ENCODE assay signal across 20 mouse cellular contexts in the genomic region with DNA sequence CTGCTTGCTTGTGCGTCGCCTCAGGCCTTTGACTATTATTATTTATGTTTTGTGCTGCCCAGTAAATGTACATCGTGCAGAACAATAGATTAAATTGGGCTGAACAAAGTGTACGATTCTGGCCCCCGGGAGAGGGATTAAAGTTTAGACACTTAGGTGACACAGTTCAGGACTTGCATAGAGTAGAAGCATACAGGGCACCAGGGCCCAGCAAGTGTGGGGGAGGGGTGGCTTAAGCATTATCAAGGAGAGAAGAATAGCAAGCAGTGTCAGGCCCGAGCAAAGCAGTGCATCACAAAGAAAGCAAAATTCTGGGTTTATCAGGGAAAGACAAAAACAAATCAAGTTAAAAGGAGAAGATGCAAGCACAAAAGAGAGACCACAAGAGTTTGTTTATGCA.
A peak's percentile ranks its signal among the peaks of the same experiment; 100 is the strongest.
DNase-seq lines count a peak whose midpoint lies in the region; ATAC-seq lines count a peak whose summit lies in the region.
"Had no signal": no experiment of that assay in that cellular context is flagged by ENCODE, and none has a peak within 500 bp of the region (broad histone marks: within the 10 kb centered on the region; RNA-seq: fewer than 3 reads in every experiment).

No protein-coding gene starts in this region.

- no peak overlapping the region for H3K9ac ChIP-seq in midbrain, embryonic 16.5 days (ENCODE audit: low read depth, low read length)
- H3K9ac ChIP-seq: forebrain, embryonic 13.5 days; hindbrain, embryonic 15.5 days; intestine, embryonic 15.5 days; stomach, embryonic 15.5 days had no signal

- no peaks in the 10 kb centered on the region for H3K27me3 ChIP-seq in midbrain, embryonic 10.5 days (ENCODE audit: low read depth, poor library complexity, severe bottlenecking)
- no peaks in the 10 kb centered on the region for H3K27me3 ChIP-seq in midbrain, embryonic 16.5 days (ENCODE audit: control insufficient read depth, insufficient read depth, low read depth, low read length)
- H3K27me3 ChIP-seq: forebrain, embryonic 13.5 days; hindbrain, embryonic 15.5 days; intestine, embryonic 15.5 days; megakaryocyte, embryonic 14.5 days; stomach, embryonic 15.5 days had no signal

- 38% methylated on average over 6 of the region's 6 CpGs for WGBS in midbrain, embryonic 10.5 days
- WGBS in midbrain, embryonic 16.5 days: 19% methylated on average over 6 of the region's 6 CpGs

- H3K36me3 ChIP-seq in midbrain, embryonic 10.5 days: no peaks in the 10 kb centered on the region
- no peaks in the 10 kb centered on the region for H3K36me3 ChIP-seq in midbrain, embryonic 16.5 days (ENCODE audit: control insufficient read depth, insufficient read depth, low read length)
- H3K36me3 ChIP-seq: heart, embryonic 10.5 days; hindbrain, embryonic 15.5 days; intestine, embryonic 15.5 days; stomach, embryonic 15.5 days had no signal

- H3K4me1 ChIP-seq in midbrain, embryonic 10.5 days: peaks cover 13% of the 10 kb centered on the region
- H3K4me1 ChIP-seq in midbrain, embryonic 16.5 days (ENCODE audit: control insufficient read depth, insufficient read depth, low read length): 0 out of 2 replicates have a peak, but pooled peaks cover 4% of the 10 kb centered on the region
- H3K4me1 ChIP-seq: hindbrain, embryonic 15.5 days; intestine, embryonic 15.5 days; megakaryocyte, embryonic 14.5 days; stomach, embryonic 15.5 days had no signal

- ATAC-seq in midbrain, embryonic 16.5 days: no peak
- ATAC-seq: forebrain, embryonic 13.5 days; intestine, embryonic 15.5 days had no signal

- peak; percentile 17 for DNase-seq in cerebellum, postnatal 10 days
- DNase-seq in cerebellum, adult 8-10 months: no peak
- peak; percentile 24 for DNase-seq in midbrain, embryonic 10.5 days (ENCODE audit: low spot score)
- DNase-seq in ZHBTc4 (ENCODE audit: low read depth, low spot score): peak; percentile 23
- peak; percentile 12 for DNase-seq in mesoderm, embryonic 11.5 days (ENCODE audit: low read depth, low spot score)
- DNase-seq in B cell, adult 2 months: no peak
- DNase-seq in frontal cortex, adult 2 months (ENCODE audit: extremely low spot score in 1 of 2, low spot score in 1 of 2): no peak
- DNase-seq: cerebellum, adult 9-10 months; gastrocnemius, postnatal 36 days; heart, postnatal 10 days; kidney, postnatal 4 days; right cerebral cortex, postnatal 25 days had no signal

- no peak overlapping the region for H3K4me3 ChIP-seq in midbrain, embryonic 10.5 days
- H3K4me3 ChIP-seq in midbrain, embryonic 16.5 days (ENCODE audit: low read depth, low read length): no peak overlapping the region
- H3K4me3 ChIP-seq: forebrain, embryonic 13.5 days; heart, embryonic 10.5 days; hindbrain, embryonic 15.5 days; intestine, embryonic 15.5 days; megakaryocyte, embryonic 14.5 days; stomach, embryonic 15.5 days had no signal

- no peak overlapping the region for H3K27ac ChIP-seq in midbrain, embryonic 10.5 days (replicated peaks)
- H3K27ac ChIP-seq in midbrain, embryonic 16.5 days (ENCODE audit: low read length): no peak overlapping the region
- H3K27ac ChIP-seq: forebrain, embryonic 13.5 days; heart, embryonic 10.5 days; hindbrain, embryonic 15.5 days; intestine, embryonic 15.5 days; stomach, embryonic 15.5 days had no signal

- no peaks in the 10 kb centered on the region for H3K9me3 ChIP-seq in midbrain, embryonic 10.5 days (replicated peaks)
- no peaks in the 10 kb centered on the region for H3K9me3 ChIP-seq in midbrain, embryonic 16.5 days (replicated peaks; ENCODE audit: control insufficient read depth, low read length, poor library complexity, severe bottlenecking)
- H3K9me3 ChIP-seq: forebrain, embryonic 13.5 days; heart, embryonic 10.5 days; hindbrain, embryonic 15.5 days; intestine, embryonic 15.5 days; megakaryocyte, embryonic 14.5 days; stomach, embryonic 15.5 days had no signal

- no peak overlapping the region for H3K4me2 ChIP-seq in midbrain, embryonic 16.5 days (ENCODE audit: low read length)
- H3K4me2 ChIP-seq: forebrain, embryonic 13.5 days; hindbrain, embryonic 15.5 days; intestine, embryonic 15.5 days; liver, embryonic 11.5 days; stomach, embryonic 15.5 days had no signal

Comparison
In these comparisons a context has a peak if more than half of its experiments do, and no peak if none do; other contexts are left out.
1. DNase-seq: peak in cerebellum, postnatal 10 days (2 of 2), midbrain, embryonic 10.5 days (single experiment), ZHBTc4 (single experiment) and mesoderm, embryonic 11.5 days (single experiment); none in cerebellum, adult 8-10 months (single experiment), B cell, adult 2 months (0 of 2) and frontal cortex, adult 2 months (0 of 2).